Mouse (Mus musculus) erythroblast, embryonic 14.5 days (primary cell): Measurements from ENCODE around the gene Znrf3. TPM values are rescaled to one million over a fixed set of nuclear protein-coding genes. Genes with fewer than 3 reads are reported as not detected.

Experiments
- H3K27me3 ChIP-seq: 2 replicates; pipeline ENCODE4 v1.6.1; 2012; ENCODE audit warnings: inconsistent platforms; ENCODE audit not compliant: control insufficient read depth
- H3K36me3 ChIP-seq: 2 replicates; pipeline ENCODE4 v1.6.1; 2012; ENCODE audit warnings: mild to moderate bottlenecking, inconsistent platforms; ENCODE audit not compliant: control insufficient read depth
- H3K4me1 ChIP-seq: 2 replicates; pipeline ENCODE4 v1.6.1; 2012; ENCODE audit warnings: inconsistent platforms; ENCODE audit not compliant: control insufficient read depth
- H3K4me3 ChIP-seq: replicated peaks from 2 replicates; pipeline ENCODE3; 2012; ENCODE audit warnings: moderate library complexity, mild to moderate bottlenecking, inconsistent platforms
- H3K9me3 ChIP-seq: 2 replicates; pipeline ENCODE4 v1.6.1; 2012; ENCODE audit warnings: low read length, inconsistent platforms, mixed read lengths; ENCODE audit not compliant: control insufficient read depth
- GATA1 ChIP-seq: IDR thresholded peaks from 2 replicates; pipeline ENCODE4 v1.6.1; 2012; ENCODE audit warnings: low read length, inconsistent platforms, mixed read lengths
- TAL1 ChIP-seq: IDR thresholded peaks from 3 replicates; pipeline ENCODE4 v1.6.1; 2012; ENCODE audit warnings: low read length, inconsistent platforms, mixed read lengths
- polyA plus RNA-seq: library from polyadenylated mRNA; stranded (reverse); fragments of >175 nt; gene quantifications from 2 replicates; pipeline ENCODE4 v1.2.3, GENCODE M21; 2012

Gene Znrf3
- polyA plus RNA-seq, 1 experiment, result 0.10 TPM

GRCm38 (mm10) chr11:5412644-5413190 lies 31.9 kb downstream of the Znrf3 start:
- Histone ChIP-seq H3K36me3 (peaks cover 2% of the 10 kb centered on the region; the same call in 1 of the 2 replicates), H3K27me3 (no peaks in the 10 kb centered on the region), H3K4me1 (peaks cover 3% of the 10 kb centered on the region; the same call in 1 of the 2 replicates), H3K9me3 (no peaks in the 10 kb centered on the region), H3K4me3 (no peak overlapping the region)
- TF ChIP-seq TAL1 (no peak), GATA1 (no peak)

GRCm38 (mm10) chr11:5411577-5411976 lies 33.1 kb downstream of the Znrf3 start:
- Histone ChIP-seq H3K36me3 (peaks cover 2% of the 10 kb centered on the region; the same call in 1 of the 2 replicates), H3K27me3 (no peaks in the 10 kb centered on the region), H3K4me1 (peaks cover 3% of the 10 kb centered on the region; the same call in 1 of the 2 replicates), H3K9me3 (no peaks in the 10 kb centered on the region), H3K4me3 (no peak overlapping the region)
- no peak for TF ChIP-seq TAL1
- TF ChIP-seq GATA1, result no peak

GRCm38 (mm10) chr11:5404180-5404579 lies 40.5 kb downstream of the Znrf3 start:
- Histone ChIP-seq H3K4me1 (no peaks in the 10 kb centered on the region), H3K27me3 (no peaks in the 10 kb centered on the region), H3K36me3 (no peaks in the 10 kb centered on the region), H3K9me3 (no peaks in the 10 kb centered on the region), H3K4me3 (no peak overlapping the region)
- TF ChIP-seq GATA1, result no peak
- no peak for TF ChIP-seq TAL1

GRCm38 (mm10) chr11:5402127-5402733 lies 42.4 kb downstream of the Znrf3 start:
- Histone ChIP-seq H3K9me3 (no peaks in the 10 kb centered on the region), H3K4me3 (no peak overlapping the region), H3K4me1 (no peaks in the 10 kb centered on the region), H3K36me3 (no peaks in the 10 kb centered on the region), H3K27me3 (no peaks in the 10 kb centered on the region)
- TF ChIP-seq GATA1 (no peak), TAL1 (no peak)

GRCm38 (mm10) chr11:5398301-5399053 lies 46.2 kb downstream of the Znrf3 start:
- H3K27me3 ChIP-seq, result no peaks in the 10 kb centered on the region
- no peak overlapping the region for H3K4me3 ChIP-seq
- H3K4me1 ChIP-seq, result no peaks in the 10 kb centered on the region
- H3K36me3 ChIP-seq, result no peaks in the 10 kb centered on the region
- no peak for TF ChIP-seq TAL1
- no peak for TF ChIP-seq GATA1
- no peaks in the 10 kb centered on the region for H3K9me3 ChIP-seq

GRCm38 (mm10) chr11:5390969-5391831 lies 53.4 kb downstream of the Znrf3 start:
- Histone ChIP-seq H3K4me1 (no peaks in the 10 kb centered on the region), H3K4me3 (no peak overlapping the region), H3K36me3 (no peaks in the 10 kb centered on the region), H3K27me3 (no peaks in the 10 kb centered on the region), H3K9me3 (no peaks in the 10 kb centered on the region)
- TF ChIP-seq GATA1 (no peak), TAL1 (no peak)

GRCm38 (mm10) chr11:5382652-5383051 lies 62.0 kb downstream of the Znrf3 start:
- H3K36me3 ChIP-seq, result no peaks in the 10 kb centered on the region
- no peaks in the 10 kb centered on the region for H3K27me3 ChIP-seq
- TF ChIP-seq GATA1 (no peak), TAL1 (no peak)
- no peaks in the 10 kb centered on the region for H3K4me1 ChIP-seq
- no peaks in the 10 kb centered on the region for H3K9me3 ChIP-seq
- no peak overlapping the region for H3K4me3 ChIP-seq

- H3K27me3 ChIP-seq, result no peaks in the 10 kb centered on the region
- H3K4me3 ChIP-seq, result no peak overlapping the region
- no peaks in the 10 kb centered on the region for H3K9me3 ChIP-seq
- no peaks in the 10 kb centered on the region for H3K4me1 ChIP-seq
- no peaks in the 10 kb centered on the region for H3K36me3 ChIP-seq
- TF ChIP-seq TAL1 (no peak), GATA1 (no peak)
Observed at GRCm38 (mm10) chr11:5381226-5381625, 63.4 kb downstream of the Znrf3 start.

- no peak overlapping the region for H3K4me3 ChIP-seq
- H3K36me3 ChIP-seq, result no peaks in the 10 kb centered on the region
- no peaks in the 10 kb centered on the region for H3K9me3 ChIP-seq
- no peaks in the 10 kb centered on the region for H3K4me1 ChIP-seq
- TF ChIP-seq TAL1, result no peak
- no peak for TF ChIP-seq GATA1
- no peaks in the 10 kb centered on the region for H3K27me3 ChIP-seq
Observed at GRCm38 (mm10) chr11:5380275-5380674, 64.4 kb downstream of the Znrf3 start.
